Mouse (Mus musculus) mesoderm, embryonic 11.5 days (tissue): ENCODE results near the gene Vps13d.

Experiments used
- DNase-seq: peaks from one replicate; pipeline ENCODE4 v3.0.0-alpha.2; 2012; ENCODE audit warnings: low read depth, low spot score

The Vps13d gene

DNA sequence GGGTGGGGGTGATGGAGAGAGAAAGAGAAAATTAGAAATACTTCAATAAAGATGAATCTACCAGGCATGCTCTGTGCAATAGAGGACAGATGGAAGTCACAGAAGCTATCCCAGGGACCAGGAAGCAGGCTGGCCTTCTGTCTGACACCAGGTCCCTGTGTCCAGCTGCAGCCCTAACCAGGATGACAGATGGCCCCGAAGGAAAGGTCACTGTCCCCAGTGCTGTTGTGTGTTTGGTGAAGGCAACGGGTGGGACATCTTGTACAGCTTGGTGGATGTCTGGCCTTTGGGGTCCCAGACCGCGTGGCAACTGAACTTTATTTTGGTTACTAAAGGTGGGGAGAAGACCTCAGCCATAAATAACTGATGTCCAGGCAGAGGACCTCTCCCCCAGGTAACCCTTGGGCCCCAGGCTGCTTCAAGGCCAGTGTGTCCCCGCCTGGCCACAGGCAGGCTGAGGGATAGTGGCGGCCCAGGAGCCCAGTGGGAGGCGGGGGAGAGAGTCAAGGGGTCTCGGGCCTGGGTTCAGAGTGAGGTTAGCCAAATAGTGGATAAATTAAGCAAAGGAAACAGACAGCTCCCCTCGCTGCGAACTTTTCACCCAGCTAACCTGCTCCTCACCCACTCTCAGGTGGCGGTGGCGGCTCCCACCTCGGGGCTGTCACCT is 253.9 kb downstream of the Vps13d start:
- DNase-seq: no peak

DNA sequence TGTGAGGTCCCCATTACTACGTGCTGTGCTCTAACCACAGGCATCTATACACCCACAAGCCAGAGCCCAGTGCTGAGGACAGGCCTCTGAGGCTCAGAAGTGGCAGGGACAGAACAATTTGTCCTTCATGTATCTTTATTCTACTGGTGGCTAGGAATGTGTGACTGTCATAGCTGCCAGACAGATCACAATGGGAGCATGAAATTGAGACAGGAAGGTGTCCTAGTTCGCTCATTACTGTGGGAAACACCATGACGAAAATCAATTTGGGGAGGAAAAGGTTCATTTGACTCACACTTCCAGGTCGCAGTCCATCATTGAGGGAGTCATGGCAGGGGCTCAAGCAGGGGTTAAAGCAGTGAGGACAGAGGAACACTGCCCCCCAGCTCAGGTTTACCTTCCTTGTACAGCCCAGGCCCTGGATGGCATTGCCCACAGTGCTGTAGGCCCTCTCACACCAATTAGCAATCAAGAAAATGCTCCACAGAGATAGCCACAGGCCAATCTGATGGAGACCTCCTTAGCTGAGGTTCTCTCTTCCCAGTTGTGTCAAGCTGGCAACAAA is 254.9 kb downstream of the Vps13d start:
- no peak for DNase-seq

DNA sequence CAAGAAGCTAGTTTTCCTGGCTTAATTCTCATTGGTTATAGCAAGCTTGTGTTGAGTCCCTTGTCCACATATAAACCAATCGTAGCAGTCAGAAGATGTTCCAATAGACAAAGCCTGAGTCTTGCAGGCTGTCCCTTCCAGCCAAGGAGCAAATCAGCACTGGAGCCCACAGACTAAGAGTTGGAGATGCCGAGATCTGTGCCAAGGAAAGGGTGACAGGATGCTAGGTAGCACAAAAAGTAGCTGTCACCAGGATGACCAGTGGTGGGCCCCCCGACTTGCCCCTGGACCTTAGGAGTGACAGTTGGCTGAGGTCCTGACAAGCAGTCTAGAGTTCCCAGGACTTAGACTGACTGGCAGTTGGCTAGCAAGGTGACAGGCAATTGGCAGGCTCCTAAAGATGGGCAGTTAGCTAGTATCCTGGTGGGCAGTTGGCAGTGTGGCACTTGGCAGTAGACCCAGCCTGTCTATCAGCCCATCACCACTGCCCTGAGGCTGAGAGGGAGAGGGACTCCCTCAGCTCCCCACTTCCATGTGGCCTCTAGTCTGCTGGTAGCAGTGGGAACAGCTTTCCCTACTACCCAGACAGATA is 258.1 kb downstream of the Vps13d start:
- DNase-seq: no peak

GRCm38 (mm10) chr4:144934501-144934900 is 260.3 kb downstream of the Vps13d start:
- DNase-seq: no peak

- no peak for DNase-seq
These were observed 263.6 kb downstream of the Vps13d start for GRCm38 (mm10) chr4:144931167-144931566.

DNA sequence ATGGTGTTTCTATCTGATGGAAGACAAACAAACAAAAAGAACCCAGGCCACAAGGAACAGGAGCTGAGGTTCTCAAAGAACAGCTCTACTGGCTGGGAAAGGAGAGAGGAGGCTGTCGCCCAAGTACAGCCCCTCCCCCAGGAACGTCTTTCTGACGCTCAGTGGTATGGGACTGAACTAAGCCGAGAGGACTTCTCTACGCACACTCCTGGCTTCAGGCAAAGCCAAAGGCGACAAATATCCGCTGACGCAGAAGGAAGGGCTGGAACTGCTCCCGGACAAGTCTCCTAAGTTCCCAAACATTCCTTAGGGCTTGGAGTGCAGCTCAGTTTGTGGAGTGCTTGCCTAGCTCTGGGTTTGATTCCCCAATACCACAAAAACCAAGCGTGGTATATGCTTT is 264.4 kb downstream of the Vps13d start:
- DNase-seq: no peak

- DNase-seq: no peak
These were observed 265.0 kb downstream of the Vps13d start for GRCm38 (mm10) chr4:144929811-144930221.

DNA sequence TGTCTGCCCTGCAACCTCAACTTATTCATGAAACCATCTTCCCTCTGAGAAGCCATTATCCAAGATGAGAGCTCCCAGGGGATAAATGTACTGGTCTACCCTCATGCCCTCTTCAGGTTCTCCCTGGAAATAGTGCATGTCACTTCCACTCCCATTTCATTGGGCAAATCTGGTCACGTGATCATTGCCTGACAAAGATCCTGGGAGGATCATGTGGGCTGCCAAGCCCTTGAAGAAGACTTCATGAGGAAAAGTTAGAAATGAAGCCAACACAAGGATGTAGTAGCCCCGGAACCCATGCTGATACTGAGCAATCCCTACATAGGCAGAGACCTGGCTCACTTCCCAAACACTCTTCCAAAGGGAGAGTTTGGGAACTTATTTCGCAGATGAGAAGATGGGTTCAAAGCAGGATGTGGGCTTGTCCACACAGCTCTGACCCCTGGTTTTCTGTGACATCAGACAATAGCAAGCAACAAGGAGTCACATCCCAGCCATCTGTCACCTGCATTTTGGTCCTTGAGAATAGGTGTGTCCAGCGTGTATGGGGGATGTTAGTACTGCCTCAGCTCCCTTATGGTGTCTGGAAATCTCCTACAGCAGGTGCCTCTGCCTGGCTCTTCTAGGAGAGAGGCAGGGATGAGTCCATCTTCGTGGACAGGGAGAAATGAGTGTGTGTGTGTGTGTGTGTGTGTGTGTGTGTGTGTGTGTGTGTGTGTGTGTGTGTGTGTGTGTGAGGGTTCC is 265.9 kb downstream of the Vps13d start:
- DNase-seq: no peak
